Mouse (Mus musculus) left cerebral cortex, postnatal 14 days (tissue): ENCODE measurements around the gene Specc1. TPM values are rescaled to one million over a fixed set of nuclear protein-coding genes. Genes with fewer than 3 reads are reported as not detected.

Source experiments
- DNase-seq, 2 experiments: peaks; one replicate each; pipeline ENCODE4 v3.0.0; 2021 to 2022; ENCODE audit warnings: low spot score in 2 of 2, mixed read lengths in 1 of 2
- intact Hi-C: fragments of 180-260 bp; cut with DNase I; formaldehyde crosslinking; loops from one replicate; pipeline ENCODE4 v1.15.1; 2025
- total RNA-seq, 2 experiments: library from RNA; stranded (reverse); gene quantifications; 2 replicates each; pipeline ENCODE4 v1.2.3; 2021

The Specc1 gene
- total RNA-seq, 2 experiments from 2014 or later: 43.8 to 44.9 TPM

DNA sequence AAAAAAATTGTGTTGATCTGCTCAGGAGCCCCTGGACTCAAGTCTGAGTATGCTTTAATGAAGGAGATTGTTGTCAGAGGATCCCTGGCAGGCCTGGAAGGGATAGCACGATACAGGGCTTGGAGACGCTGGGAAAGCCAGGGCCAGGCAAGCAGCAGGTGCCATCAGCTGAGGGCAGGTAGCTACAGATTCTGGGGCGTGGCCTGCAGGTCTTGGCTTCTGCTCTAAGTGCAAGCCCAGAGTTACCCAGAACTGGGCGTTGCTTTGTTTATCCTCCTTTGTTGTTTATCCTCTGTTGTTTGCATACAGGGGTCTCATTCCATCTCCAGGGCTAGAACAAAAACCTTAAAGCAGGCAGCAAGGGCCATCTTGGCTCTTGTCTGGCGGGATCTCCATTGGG lies 296.8 kb downstream of the Specc1 start:
- no peak for DNase-seq
- intact Hi-C loops: no loop called here

DNA sequence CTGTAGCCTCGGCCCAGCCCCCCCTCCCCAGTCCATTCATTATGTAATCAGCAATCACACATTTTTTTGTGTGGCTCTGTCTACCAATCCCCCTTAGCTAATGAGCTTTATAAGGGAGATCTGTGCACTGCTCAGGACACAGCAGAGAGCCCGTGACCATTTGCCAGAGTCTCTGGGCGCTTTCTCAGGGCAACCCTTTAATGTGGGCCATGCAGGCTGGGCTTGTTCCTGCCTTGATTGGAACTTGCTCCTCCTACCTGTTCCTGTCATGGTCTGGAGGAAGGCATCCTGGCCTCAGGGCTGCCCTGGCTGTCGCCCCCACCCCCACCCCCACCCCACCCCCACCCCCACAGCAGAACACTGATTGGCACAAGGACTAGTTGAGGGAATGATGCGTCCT lies 302.7 kb downstream of the Specc1 start:
- intact Hi-C loops: no loop called here
- no peak for DNase-seq

DNA sequence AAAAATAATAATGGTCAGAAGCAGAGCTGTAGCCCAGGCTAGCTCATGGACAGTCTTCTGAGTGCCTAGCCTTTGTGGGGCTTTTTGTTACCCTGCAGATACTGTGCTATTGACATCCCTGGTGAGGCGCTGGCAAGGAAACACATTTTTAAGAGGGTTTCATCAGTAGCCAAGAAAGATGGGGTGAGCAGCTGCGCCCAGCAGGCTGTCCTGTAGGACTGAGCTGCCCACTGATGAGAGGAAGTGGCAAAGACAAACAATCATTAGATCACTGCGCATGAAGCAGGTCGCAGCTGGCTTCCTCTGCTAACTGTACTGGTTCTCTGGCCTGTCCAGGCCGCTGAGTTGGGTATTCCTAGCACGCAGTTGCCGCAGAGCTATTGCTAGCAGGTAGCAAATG lies 307.0 kb downstream of the Specc1 start:
- peak; percentile 15 to 50 for DNase-seq

DNA sequence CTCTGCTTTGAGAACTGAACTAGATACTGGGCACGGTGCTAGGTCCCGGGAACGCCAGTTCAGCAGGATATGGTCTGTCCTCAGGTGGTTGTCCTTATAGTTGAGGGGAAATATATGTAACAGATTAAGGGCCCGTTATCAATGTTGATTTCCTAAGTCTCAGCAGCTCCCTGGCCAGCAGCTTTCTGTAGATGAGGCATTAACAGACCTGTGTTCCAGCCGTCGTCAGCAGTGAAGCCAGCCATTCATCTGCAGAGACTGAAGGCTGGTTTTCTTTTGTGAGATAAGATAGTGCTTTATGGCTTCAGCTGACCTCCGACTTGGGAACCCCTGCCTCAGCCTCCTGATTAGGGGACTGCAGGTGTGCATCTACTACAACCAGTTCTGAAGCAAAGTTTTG lies 307.5 kb downstream of the Specc1 start:
- intact Hi-C loops: no loop called here
- DNase-seq: no peak

More for the DNA sequence above, 307.0 kb downstream of the Specc1 start:
- intact Hi-C loops: no loop called here

DNA sequence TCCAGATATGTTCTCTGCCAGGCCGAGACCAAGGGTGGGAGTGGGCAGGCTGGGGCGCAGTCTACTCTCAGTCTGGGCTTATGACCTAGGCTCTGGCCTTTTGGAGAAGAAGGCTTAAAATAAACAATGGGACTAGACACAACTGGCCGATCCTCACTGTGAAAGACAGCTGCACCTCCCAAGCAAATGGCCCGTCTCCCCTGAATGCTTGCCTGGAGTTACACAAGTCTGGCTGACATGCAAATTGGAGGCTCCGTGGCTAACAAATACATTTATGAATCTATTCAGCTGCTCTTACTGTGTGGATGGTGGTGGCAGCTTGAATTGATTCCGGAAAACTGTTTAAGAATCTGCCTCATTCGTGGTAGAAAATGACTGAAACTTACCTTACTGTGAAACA lies 309.1 kb downstream of the Specc1 start:
- no peak for DNase-seq
- intact Hi-C loops: no loop called here

DNA sequence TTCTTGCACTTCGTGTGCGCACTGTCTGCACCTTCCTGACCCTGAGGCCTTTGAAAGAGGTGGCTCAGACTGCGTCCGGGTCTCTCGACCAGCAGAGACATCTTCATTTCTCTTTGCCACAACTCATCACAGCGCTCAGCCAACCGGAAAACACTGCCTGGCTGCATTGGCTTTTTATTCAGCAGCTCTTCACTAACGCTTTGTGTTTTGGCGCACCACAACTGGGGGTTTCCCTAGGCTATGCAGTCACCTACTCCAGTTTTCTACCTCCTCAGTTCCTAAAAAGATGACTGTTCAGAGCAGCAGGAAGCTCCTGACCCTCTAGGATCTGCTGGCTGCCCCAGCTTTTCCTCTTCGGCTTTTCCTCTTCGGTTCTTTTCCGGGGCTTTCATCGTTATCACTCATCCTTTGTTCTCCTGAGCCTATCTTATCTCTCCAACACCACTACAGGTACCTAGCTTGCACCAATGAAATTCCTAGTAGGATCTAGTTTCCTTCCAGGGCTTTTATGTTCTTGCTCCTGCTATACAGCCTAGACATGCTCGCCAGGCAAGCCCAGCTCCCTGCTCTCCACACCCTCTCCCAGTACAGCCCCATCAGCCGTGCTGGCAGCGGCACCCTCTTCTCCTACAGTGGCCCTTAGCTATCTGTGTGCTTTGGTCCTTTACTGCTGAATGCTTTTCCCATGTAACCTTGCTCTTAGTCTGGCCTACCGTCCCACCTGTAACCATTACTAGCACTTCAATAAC lies 310.1 kb downstream of the Specc1 start:
- no peak for DNase-seq
- intact Hi-C loops: no loop called here

DNA sequence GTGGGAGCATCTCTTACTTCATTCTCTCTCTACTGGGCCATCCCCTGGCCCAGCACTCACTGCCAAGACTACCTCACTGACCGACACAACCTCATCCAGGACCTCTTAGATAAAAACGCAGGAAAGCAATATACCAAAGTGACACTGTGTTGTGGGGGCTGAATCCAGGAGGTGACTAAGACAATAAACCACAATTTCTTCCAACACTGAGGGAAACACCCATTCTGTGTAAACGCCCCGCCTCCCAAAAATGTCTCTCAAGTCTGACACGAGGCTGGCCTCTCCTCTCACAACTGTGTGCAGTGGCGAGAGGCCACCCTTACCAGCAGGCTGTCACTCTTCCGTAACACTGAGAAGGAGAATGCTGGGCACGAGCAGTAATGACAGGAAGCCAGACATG lies 311.8 kb downstream of the Specc1 start:
- DNase-seq: no peak

DNA sequence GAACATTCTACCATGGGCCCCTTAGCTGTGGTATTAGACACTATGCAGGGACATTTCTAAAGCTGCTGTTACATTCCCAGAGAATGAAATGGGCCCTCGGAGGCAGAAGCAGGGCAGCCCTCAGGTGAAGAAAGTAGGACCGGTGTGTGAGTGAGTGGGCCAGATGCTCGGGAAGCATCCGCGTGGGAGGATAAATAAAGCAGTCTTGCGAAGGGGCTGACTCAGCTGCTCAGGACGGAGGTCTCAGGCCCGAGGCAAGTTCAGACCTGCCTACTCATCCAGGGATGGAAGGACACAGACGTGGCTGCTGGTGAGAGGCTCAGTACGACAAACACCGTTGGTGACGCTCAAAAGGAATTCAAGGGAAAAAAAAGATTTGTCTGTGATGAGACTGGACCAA lies 312.5 kb downstream of the Specc1 start:
- no peak for DNase-seq
- intact Hi-C loops: no loop called here

More for the DNA sequence above, 311.8 kb downstream of the Specc1 start:
- intact Hi-C loops: no loop called here

DNA sequence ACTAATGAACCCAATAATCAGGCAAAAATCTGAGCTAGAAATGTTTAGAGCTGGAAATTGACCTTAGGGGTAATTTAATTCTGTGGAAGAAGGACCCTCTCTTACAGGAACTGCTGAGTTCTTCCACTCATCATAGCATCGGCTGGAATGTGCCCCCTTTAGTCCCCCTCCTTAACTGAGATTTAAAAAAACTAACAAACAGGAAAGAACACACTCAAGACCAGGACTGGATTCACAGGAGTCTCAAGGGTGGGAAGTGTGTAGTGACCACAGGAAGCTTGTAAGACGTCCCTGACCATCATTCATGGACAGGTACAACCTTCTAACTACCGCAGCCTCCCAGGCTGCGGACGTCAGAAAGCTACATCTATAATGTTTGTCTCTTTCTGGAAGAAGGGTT lies 314.3 kb downstream of the Specc1 start:
- intact Hi-C loops: no loop called here
- DNase-seq: no peak

Other genes starting within 250 kb of the Specc1 start
- gene Slc5a10, start 235.9 kb upstream of the Specc1 start, total RNA-seq: under 1 TPM; 0.18 to 0.27 TPM
- 10 to 100 TPM; 32.4 to 35.0 TPM for gene Prpsap2, start 194.7 kb upstream of the Specc1 start, total RNA-seq
- gene Ulk2, start 101.7 kb upstream of the Specc1 start, total RNA-seq: 100 to 1,000 TPM in 1 of 2 experiments, 10 to 100 TPM in 1; 94.8 to 103 TPM
- 10 to 100 TPM; 29.0 to 30.8 TPM for gene Akap10, start 26.5 kb upstream of the Specc1 start, total RNA-seq